Mouse (Mus musculus) CH12.LX (cell line): ENCODE measurements at regions not wholly inside any gene's neighbourhood (a gene's known extent, or its start where the extent isn't known, plus 50 kb on each side); places are given as distances from the start of the nearest gene placed in this dataset.

Experiments used
- DNase-seq: peaks from one replicate; pipeline ENCODE4 v3.0.0-alpha.2; 2013; ENCODE audit errors: extremely low read depth
- H3K27ac ChIP-seq: 2 replicates; pipeline ENCODE4 v1.5.1; 2012; ENCODE audit warnings: low read depth, mild to moderate bottlenecking, control low read depth, moderate library complexity; ENCODE audit not compliant: insufficient read depth
- H3K27me3 ChIP-seq: replicated peaks from 2 replicates; pipeline ENCODE3; 2012; ENCODE audit warnings: inconsistent platforms
- H3K36me3 ChIP-seq, 2 experiments: replicated peaks in 1 of 2; 2 replicates each; pipeline versions ENCODE3 to v1.6.1; 2012; ENCODE audit warnings: inconsistent platforms in 1 of 2, low read length in 1 of 2, mild to moderate bottlenecking in 1 of 2, mixed read lengths in 1 of 2, moderate library complexity in 1 of 2; ENCODE audit not compliant: control insufficient read depth in 1 of 2, insufficient read depth in 1 of 2
- H3K4me1 ChIP-seq, 2 experiments: 2 replicates each; pipeline ENCODE4 v1.6.1; 2012; ENCODE audit warnings: inconsistent platforms in 1 of 2, moderate library complexity in 1 of 2; ENCODE audit not compliant: insufficient read depth in 2 of 2, control insufficient read depth in 1 of 2
- H3K4me2 ChIP-seq: 2 replicates; pipeline ENCODE4 v1.6.1; 2012; ENCODE audit warnings: low read depth, mild to moderate bottlenecking, control low read depth; ENCODE audit not compliant: poor library complexity, insufficient read depth, severe bottlenecking
- H3K4me3 ChIP-seq, 3 experiments: fragments of 150-350 bp in 1 of 3; sonication (generic) in 1 of 3; replicated peaks in 1 of 3; 2 replicates each; pipeline versions ENCODE3 to v1.5.1; 2011 to 2012; ENCODE audit warnings: low read depth in 2 of 3, low read length in 2 of 3, mild to moderate bottlenecking in 2 of 3, moderate library complexity in 2 of 3, control low read depth in 1 of 3, improper control_type of control experiment in 1 of 3, inconsistent platforms in 1 of 3, mixed read lengths in 1 of 3; ENCODE audit not compliant: poor library complexity in 1 of 3
- H3K79me2 ChIP-seq: replicated peaks from 2 replicates; pipeline ENCODE4 v1.6.1; 2012; ENCODE audit warnings: mild to moderate bottlenecking, moderate library complexity; ENCODE audit not compliant: control insufficient read depth, poor library complexity, insufficient read depth, severe bottlenecking; ENCODE audit errors: extremely low read depth
- H3K9ac ChIP-seq: 2 replicates; pipeline ENCODE4 v1.6.1; 2012; ENCODE audit warnings: low read depth, mild to moderate bottlenecking, control low read depth, moderate library complexity; ENCODE audit not compliant: insufficient read depth
- H3K9me3 ChIP-seq: replicated peaks from 2 replicates; pipeline ENCODE3; 2012; ENCODE audit warnings: low read length, inconsistent platforms, mixed read lengths
- BHLHE40 ChIP-seq: IDR thresholded peaks from 2 replicates; pipeline ENCODE4 v1.6.1; 2011; ENCODE audit warnings: mild to moderate bottlenecking, low read depth, low read length, improper control_type of control experiment
- CHD2 ChIP-seq: IDR thresholded peaks from 2 replicates; pipeline ENCODE4 v1.6.1; 2011; ENCODE audit warnings: low read length, improper control_type of control experiment
- CTCF ChIP-seq, 2 experiments: IDR thresholded peaks in 1 of 2; conservative IDR thresholded peaks in 1 of 2; 2 replicates each; pipeline ENCODE4 v1.5.1; 2011 to 2012; ENCODE audit warnings: low read depth in 2 of 2, low read length in 2 of 2, improper control_type of control experiment in 1 of 2, inconsistent platforms in 1 of 2, mild to moderate bottlenecking in 1 of 2, moderate library complexity in 1 of 2
- E2F4 ChIP-seq: IDR thresholded peaks from 2 replicates; pipeline ENCODE4 v1.6.1; 2011; ENCODE audit warnings: low read depth, low read length, improper control_type of control experiment; ENCODE audit not compliant: insufficient replicate concordance
- ELF1 ChIP-seq: IDR thresholded peaks from 2 replicates; pipeline ENCODE4 v1.6.1; 2014; ENCODE audit warnings: low read depth, mild to moderate bottlenecking, inconsistent platforms, low read length, improper control_type of control experiment
- GABPA ChIP-seq: IDR thresholded peaks from 2 replicates; pipeline ENCODE4 v1.6.1; 2012; ENCODE audit warnings: low read depth, low read length, improper control_type of control experiment, inconsistent platforms; ENCODE audit not compliant: insufficient replicate concordance
- HCFC1 ChIP-seq: IDR thresholded peaks from 2 replicates; pipeline ENCODE4 v1.6.1; 2012; ENCODE audit warnings: low read depth, mild to moderate bottlenecking, inconsistent platforms, low read length, improper control_type of control experiment
- IRF4 ChIP-seq: IDR thresholded peaks from 2 replicates; pipeline ENCODE4 v1.6.1; 2014; ENCODE audit warnings: low read depth, mild to moderate bottlenecking, inconsistent platforms, low read length, improper control_type of control experiment
- JUN ChIP-seq: IDR thresholded peaks from 2 replicates; pipeline ENCODE4 v1.6.1; 2011; ENCODE audit warnings: low read depth, mild to moderate bottlenecking, low read length, improper control_type of control experiment, moderate library complexity; ENCODE audit not compliant: insufficient read depth
- JUND ChIP-seq: conservative IDR thresholded peaks from 2 replicates; pipeline ENCODE4 v1.6.1; 2011; ENCODE audit warnings: low read depth, low read length, improper control_type of control experiment
- KAT2A ChIP-seq: IDR thresholded peaks from 2 replicates; pipeline ENCODE4 v1.6.1; 2012; ENCODE audit warnings: low read length, improper control_type of control experiment, inconsistent platforms; ENCODE audit not compliant: insufficient replicate concordance
- MAFK ChIP-seq: IDR thresholded peaks from 2 replicates; pipeline ENCODE4 v1.6.1; 2011; ENCODE audit warnings: low read length, improper control_type of control experiment; ENCODE audit not compliant: insufficient replicate concordance
- MXI1 ChIP-seq: IDR thresholded peaks from 2 replicates; pipeline ENCODE4 v1.6.1; 2011; ENCODE audit warnings: mild to moderate bottlenecking, low read depth, low read length, improper control_type of control experiment
- MYC ChIP-seq: IDR thresholded peaks from 2 replicates; pipeline ENCODE4 v1.6.1; 2011; ENCODE audit warnings: low read depth, mild to moderate bottlenecking, improper control_type of control experiment, low read length
- NELFE ChIP-seq: IDR thresholded peaks from 2 replicates; pipeline ENCODE4 v1.6.1; 2011; ENCODE audit warnings: low read depth, low read length, improper control_type of control experiment
- NRF1 ChIP-seq: IDR thresholded peaks from 2 replicates; pipeline ENCODE4 v1.6.1; 2014; ENCODE audit warnings: low read depth, mild to moderate bottlenecking, inconsistent platforms, low read length, improper control_type of control experiment, moderate library complexity
- PAX5 ChIP-seq: IDR thresholded peaks from 2 replicates; pipeline ENCODE4 v1.6.1; 2012; ENCODE audit warnings: low read length, inconsistent platforms, mixed read lengths
- POLR2A ChIP-seq: IDR thresholded peaks from 2 replicates; pipeline ENCODE4 v1.6.1; 2011; ENCODE audit warnings: low read depth, mild to moderate bottlenecking, improper control_type of control experiment, low read length
- POLR2AphosphoS2 ChIP-seq: IDR thresholded peaks from 2 replicates; pipeline ENCODE4 v1.6.1; 2011; ENCODE audit warnings: low read depth, low read length, improper control_type of control experiment
- RAD21 ChIP-seq: IDR thresholded peaks from 2 replicates; pipeline ENCODE4 v1.6.1; 2011; ENCODE audit warnings: low read depth, mild to moderate bottlenecking, low read length, improper control_type of control experiment, moderate library complexity
- RCOR1 ChIP-seq: conservative IDR thresholded peaks from 2 replicates; pipeline ENCODE4 v1.6.1; 2012; ENCODE audit warnings: low read depth, mild to moderate bottlenecking, inconsistent platforms, low read length, improper control_type of control experiment
- TBP ChIP-seq: conservative IDR thresholded peaks from 2 replicates; pipeline ENCODE4 v1.6.1; 2011; ENCODE audit warnings: low read depth, low read length, improper control_type of control experiment
- TCF12 ChIP-seq: IDR thresholded peaks from 2 replicates; pipeline ENCODE4 v1.6.1; 2014; ENCODE audit warnings: low read depth, mild to moderate bottlenecking, inconsistent platforms, low read length, improper control_type of control experiment
- USF1 ChIP-seq: IDR thresholded peaks from 2 replicates; pipeline ENCODE4 v1.6.1; 2014; ENCODE audit warnings: low read depth, mild to moderate bottlenecking, inconsistent platforms, low read length, improper control_type of control experiment
- USF2 ChIP-seq: conservative IDR thresholded peaks from 2 replicates; pipeline ENCODE4 v1.6.1; 2011; ENCODE audit warnings: low read depth, low read length, improper control_type of control experiment
- ZC3H11A ChIP-seq: IDR thresholded peaks from 2 replicates; pipeline ENCODE4 v1.6.1; 2012; ENCODE audit warnings: low read depth, mild to moderate bottlenecking, inconsistent platforms, low read length, improper control_type of control experiment
- ZKSCAN1 ChIP-seq: IDR thresholded peaks from 2 replicates; pipeline ENCODE4 v1.6.1; 2012; ENCODE audit warnings: low read depth, inconsistent platforms, low read length, improper control_type of control experiment, borderline replicate concordance
- dilution Hi-C: fragments of 300-500 bp; cut with MboI; formaldehyde crosslinking; loops from 2 replicates; pipeline ENCODE4 v1.14.3; 2020; ENCODE audit warnings: low sequenced_read_pairs; ENCODE audit not compliant: extremely low pct_unique_long_range_greater_than_20kb, extremely low pct_ligation_motif_present
- in situ Hi-C: fragments of 300-500 bp; cut with MboI; formaldehyde crosslinking; loops from 3 replicates; pipeline ENCODE4 v1.14.3; 2019; ENCODE audit warnings: low sequenced_read_pairs, low pct_ligation_motif_present, low pct_unique_long_range_greater_than_20kb, mixed read lengths

DNA sequence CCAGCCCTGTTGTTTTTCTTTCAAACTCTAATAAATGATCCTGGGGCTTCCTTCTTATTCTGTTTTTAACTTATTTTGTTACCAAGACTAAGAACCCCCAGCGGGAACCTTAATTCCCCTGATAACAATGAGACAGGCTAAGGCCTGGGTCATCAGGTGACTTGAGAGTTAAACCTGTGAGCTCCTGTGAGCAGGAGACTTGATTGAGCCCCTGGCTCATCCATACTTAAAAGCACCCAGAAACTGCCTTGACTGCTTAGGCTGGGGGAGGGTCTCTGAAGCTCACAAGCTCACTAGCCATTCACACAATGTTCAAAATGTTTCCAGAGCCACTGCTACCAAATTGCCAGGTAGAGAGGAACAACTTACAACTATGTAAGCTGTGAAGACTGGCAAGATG, 109.4 kb downstream of the Hsd17b3 start:
- in situ Hi-C loops, result no loop called here
- Histone ChIP-seq H3K27ac (no peak overlapping the region), H3K4me1 (peaks cover 0 to 3% of the 10 kb centered on the region in 2 experiments; a peak in 1 of 4 replicates), H3K4me2 (no peak overlapping the region), H3K36me3 (no peaks in the 10 kb centered on the region)
- dilution Hi-C loops, result no loop called here
- no peak for TF ChIP-seq MAFK
- TF ChIP-seq RCOR1, result no peak
- TF ChIP-seq IRF4, result no peak
- TF ChIP-seq JUN, result no peak
- TF ChIP-seq POLR2A, result no peak
- no peak for TF ChIP-seq USF2
- no peak for TF ChIP-seq ELF1
- TF ChIP-seq ZC3H11A, result no peak
- TF ChIP-seq PAX5, result no peak
- TF ChIP-seq BHLHE40, result no peak
- TF ChIP-seq NELFE, result no peak
- TF ChIP-seq ZKSCAN1, result no peak
- TF ChIP-seq USF1, result no peak
- TF ChIP-seq JUND, result no peak
- TF ChIP-seq KAT2A, result no peak
- TF ChIP-seq HCFC1, result no peak
- TF ChIP-seq RAD21, result no peak
- no peak for TF ChIP-seq NRF1
- no peak for TF ChIP-seq MXI1
- no peak for TF ChIP-seq TCF12
- TF ChIP-seq, all 38 proteins: peak for 0
- Histone ChIP-seq H3K79me2 (no peaks in the 10 kb centered on the region), H3K9me3 (no peaks in the 10 kb centered on the region), H3K4me3 (no peak overlapping the region), H3K27me3 (no peaks in the 10 kb centered on the region), H3K9ac (no peak overlapping the region)
- no peak for DNase-seq

DNA sequence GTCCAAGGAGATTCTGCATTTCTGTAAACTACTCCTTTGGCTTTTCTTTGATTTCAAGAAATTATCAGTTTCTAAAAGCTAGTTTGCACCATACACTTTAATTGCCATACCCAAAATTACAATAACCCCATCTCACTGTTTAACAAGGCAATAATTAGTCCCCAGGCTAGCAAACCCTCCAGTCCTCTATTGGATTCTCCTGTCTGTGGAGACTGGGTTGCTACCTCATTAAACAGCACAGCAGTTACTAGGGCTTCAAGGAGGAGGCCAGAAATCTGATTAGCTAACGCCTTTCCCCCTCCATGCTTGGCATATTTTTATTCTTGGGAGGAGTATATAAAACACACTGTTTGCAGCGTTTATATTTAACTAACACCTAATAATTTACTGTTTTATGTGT, 119.1 kb downstream of the Hsd17b3 start:
- no peak overlapping the region for H3K4me2 ChIP-seq
- no peak for DNase-seq
- H3K9me3 ChIP-seq, result no peaks in the 10 kb centered on the region
- H3K4me1 ChIP-seq, result no peaks in the 10 kb centered on the region
- in situ Hi-C loops, result no loop called here
- no peaks in the 10 kb centered on the region for H3K36me3 ChIP-seq
- no peaks in the 10 kb centered on the region for H3K27me3 ChIP-seq
- H3K79me2 ChIP-seq, result no peaks in the 10 kb centered on the region
- TF ChIP-seq USF2 (no peak), USF1 (no peak), PAX5 (no peak), TBP (no peak), MAFK (no peak), E2F4 (no peak), POLR2AphosphoS2 (no peak), KAT2A (no peak), MXI1 (no peak), GABPA (no peak), NRF1 (no peak), CTCF (conservative IDR thresholded peaks at IDR 0.05 in 1 of 2, IDR thresholded peaks at IDR 0.05 in 1 of 2; ENCODE audit: low read depth in 2 of 2, low read length in 2 of 2) (no peak), CHD2 (no peak), MYC (no peak)
- no peak overlapping the region for H3K9ac ChIP-seq
- no peak overlapping the region for H3K4me3 ChIP-seq
- dilution Hi-C loops, result no loop called here
- no peak overlapping the region for H3K27ac ChIP-seq
